Mouse (Mus musculus) forebrain, embryonic 14.5 days (tissue): ENCODE measurements at regions not wholly inside any gene's neighbourhood (a gene's known extent, or its start where the extent isn't known, plus 50 kb on each side); places are given as distances from the start of the nearest gene placed in this dataset.
A peak's percentile ranks its signal among the peaks of the same experiment; 100 is the strongest.

Experiments
- ATAC-seq: fragments of 200-750 bp; cut with Nextera tagmentation; 2 replicates; pipeline ENCODE4 v1.8.0; 2017; ENCODE audit warnings: mild to moderate bottlenecking, moderate library complexity
- DNase-seq: peaks from one replicate; pipeline ENCODE4 v3.0.0-alpha.2; 2015; ENCODE audit warnings: low spot score
- H3K27ac ChIP-seq: fragments of 300-500 bp; sonication (generic); 2 replicates; pipeline ENCODE4 v1.5.1; 2014; ENCODE audit warnings: low read depth, mild to moderate bottlenecking, control low read depth, low read length, moderate library complexity
- H3K27me3 ChIP-seq: fragments of 300-500 bp; sonication (generic); replicated peaks from 2 replicates; pipeline ENCODE4 v1.6.1; 2014; ENCODE audit warnings: low read length, control low read depth, mixed read lengths; ENCODE audit not compliant: control insufficient read depth, insufficient read depth
- H3K36me3 ChIP-seq: fragments of 300-500 bp; sonication (generic); 2 replicates; pipeline ENCODE4 v1.6.1; 2014; ENCODE audit warnings: low read length, control low read depth; ENCODE audit not compliant: control insufficient read depth, insufficient read depth
- H3K4me1 ChIP-seq: fragments of 300-500 bp; sonication (generic); 2 replicates; pipeline ENCODE4 v1.6.1; 2014; ENCODE audit warnings: antibody characterized with exemption, low read length, control low read depth; ENCODE audit not compliant: control insufficient read depth, insufficient read depth
- H3K4me2 ChIP-seq: fragments of 300-500 bp; sonication (generic); 2 replicates; pipeline ENCODE4 v1.6.1; 2014; ENCODE audit warnings: mild to moderate bottlenecking, control low read depth, low read length
- H3K4me3 ChIP-seq: fragments of 300-500 bp; sonication (generic); 2 replicates; pipeline ENCODE4 v1.5.1; 2014; ENCODE audit warnings: low read depth, low read length, control low read depth
- H3K9ac ChIP-seq: fragments of 300-500 bp; sonication (generic); 2 replicates; pipeline ENCODE4 v1.6.1; 2014; ENCODE audit warnings: mild to moderate bottlenecking, low read length, control low read depth, moderate library complexity
- H3K9me3 ChIP-seq: fragments of 300-500 bp; sonication (generic); replicated peaks from 2 replicates; pipeline ENCODE4 v1.6.1; 2016; ENCODE audit warnings: low read length, control low read depth, mixed read lengths; ENCODE audit not compliant: control insufficient read depth
- WGBS: fragments of 180-500 bp; shearing (Covaris S2); extraction: QIAGEN DNeasy Blood & Tissue Kit; methylation state at CpG from one replicate; pipeline ENCODE4 v1.1.7; 2014; 5-methylcytosine and 5-hydroxymethylcytosine counted together

- Histone ChIP-seq H3K4me1 (no peaks in the 10 kb centered on the region), H3K9me3 (no peaks in the 10 kb centered on the region), H3K36me3 (no peaks in the 10 kb centered on the region), H3K4me3 (no peak overlapping the region), H3K9ac (no peak overlapping the region), H3K4me2 (no peak overlapping the region), H3K27me3 (no peaks in the 10 kb centered on the region), H3K27ac (no peak overlapping the region)
- 90% methylated on average over 9 of the region's 9 CpGs for WGBS
- DNase-seq (no peak), ATAC-seq (no peak)
Measured at GRCm38 (mm10) chr3:128613657-128614056, 586.0 kb upstream of the Pitx2 start.

DNA sequence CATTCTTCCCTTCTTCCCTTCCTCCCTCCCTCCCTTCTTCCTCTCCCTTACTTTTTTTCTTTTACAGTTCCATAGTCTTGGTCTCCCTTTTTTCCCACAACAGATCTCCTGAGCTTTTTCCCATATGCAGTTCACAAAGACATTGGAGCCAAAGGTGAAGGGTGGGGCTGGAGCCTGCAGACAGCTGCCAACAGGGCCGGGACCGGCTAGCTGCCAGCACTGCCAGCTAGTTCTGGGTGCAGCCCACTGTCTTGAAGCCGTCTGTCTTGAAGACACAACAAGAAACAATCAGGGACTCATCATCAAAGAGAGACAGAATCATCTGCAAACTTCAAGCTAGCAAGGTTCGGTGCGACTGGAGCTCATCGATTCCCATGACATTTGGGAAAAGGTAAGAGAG, 588.9 kb upstream of the Pitx2 start:
- DNase-seq = no peak
- 88% methylated on average over 6 of the region's 6 CpGs for WGBS
- Histone ChIP-seq H3K4me1 (no peaks in the 10 kb centered on the region), H3K9ac (no peak overlapping the region), H3K4me2 (no peak overlapping the region), H3K27ac (no peak overlapping the region), H3K36me3 (no peaks in the 10 kb centered on the region), H3K9me3 (no peaks in the 10 kb centered on the region), H3K27me3 (no peaks in the 10 kb centered on the region), H3K4me3 (no peak overlapping the region)
- ATAC-seq = no peak

DNA sequence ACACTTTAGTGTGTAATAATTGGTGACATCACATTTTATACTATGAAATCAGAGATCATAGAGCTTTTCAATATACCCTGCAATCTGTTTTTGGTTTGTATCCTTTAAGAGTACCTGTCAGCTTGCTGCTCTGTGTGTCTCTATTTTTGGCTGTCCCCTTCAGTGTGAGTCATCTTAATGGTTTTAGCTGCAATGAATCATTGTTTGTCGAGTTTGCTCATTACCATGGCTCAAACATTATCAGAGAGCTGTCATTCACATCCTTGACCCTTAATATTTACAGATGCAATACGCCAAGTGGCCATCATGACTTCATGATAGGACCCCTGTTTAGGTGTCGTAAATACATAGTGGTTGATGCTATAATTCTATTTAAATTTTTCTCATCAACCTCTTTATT, 591.0 kb upstream of the Pitx2 start:
- no peak for DNase-seq
- no peak for ATAC-seq
- Histone ChIP-seq H3K27me3 (no peaks in the 10 kb centered on the region), H3K4me2 (no peak overlapping the region), H3K4me3 (no peak overlapping the region), H3K27ac (no peak overlapping the region), H3K4me1 (no peaks in the 10 kb centered on the region), H3K9ac (no peak overlapping the region), H3K36me3 (no peaks in the 10 kb centered on the region), H3K9me3 (no peaks in the 10 kb centered on the region)
- 76% methylated on average over 3 of the region's 3 CpGs for WGBS

GRCm38 (mm10) chr3:128575339-128576129, 624.1 kb upstream of the Pitx2 start:
- H3K9me3 ChIP-seq = no peaks in the 10 kb centered on the region
- no peak for DNase-seq
- no peaks in the 10 kb centered on the region for H3K4me1 ChIP-seq
- no peak overlapping the region for H3K4me2 ChIP-seq
- H3K4me3 ChIP-seq = no peak overlapping the region
- WGBS = 78% methylated on average over 2 of the region's 2 CpGs
- no peaks in the 10 kb centered on the region for H3K27me3 ChIP-seq
- no peaks in the 10 kb centered on the region for H3K36me3 ChIP-seq
- no peak for ATAC-seq
- H3K9ac ChIP-seq = no peak overlapping the region
- H3K27ac ChIP-seq = no peak overlapping the region

DNA sequence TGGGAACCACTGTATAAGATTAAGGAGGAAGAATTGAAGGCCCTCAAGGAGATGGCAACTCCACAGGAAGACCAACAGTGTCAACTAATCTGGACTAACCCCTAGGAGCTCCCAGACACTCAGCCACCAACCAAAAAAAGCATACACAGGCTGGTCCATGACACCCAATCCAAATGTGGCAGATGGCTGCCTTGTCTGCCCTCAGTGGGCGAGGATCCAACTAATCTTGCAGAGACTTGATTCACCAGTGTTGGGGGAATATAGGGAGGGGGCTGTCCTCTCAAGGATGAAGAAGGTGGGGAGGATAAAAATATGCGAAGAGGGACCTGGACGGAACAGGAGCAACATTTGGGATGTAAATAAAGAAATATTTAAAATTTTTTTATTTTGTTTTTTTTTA, 629.1 kb upstream of the Pitx2 start:
- no peak overlapping the region for H3K4me3 ChIP-seq
- H3K4me2 ChIP-seq = no peak overlapping the region
- 88% methylated on average over 3 of the region's 3 CpGs for WGBS
- H3K27me3 ChIP-seq = no peaks in the 10 kb centered on the region
- no peak overlapping the region for H3K9ac ChIP-seq
- no peaks in the 10 kb centered on the region for H3K9me3 ChIP-seq
- no peaks in the 10 kb centered on the region for H3K4me1 ChIP-seq
- no peak for DNase-seq
- H3K27ac ChIP-seq = no peak overlapping the region
- no peaks in the 10 kb centered on the region for H3K36me3 ChIP-seq
- no peak for ATAC-seq

- ATAC-seq (no peak), DNase-seq (no peak)
- Histone ChIP-seq H3K4me1 (no peaks in the 10 kb centered on the region), H3K9ac (no peak overlapping the region), H3K4me2 (no peak overlapping the region), H3K27me3 (no peaks in the 10 kb centered on the region), H3K9me3 (no peaks in the 10 kb centered on the region), H3K4me3 (no peak overlapping the region), H3K36me3 (no peaks in the 10 kb centered on the region), H3K27ac (no peak overlapping the region)
- WGBS = 77% methylated on average over 8 of the region's 8 CpGs
Measured at GRCm38 (mm10) chr3:128565386-128565785, 634.3 kb upstream of the Pitx2 start.

DNA sequence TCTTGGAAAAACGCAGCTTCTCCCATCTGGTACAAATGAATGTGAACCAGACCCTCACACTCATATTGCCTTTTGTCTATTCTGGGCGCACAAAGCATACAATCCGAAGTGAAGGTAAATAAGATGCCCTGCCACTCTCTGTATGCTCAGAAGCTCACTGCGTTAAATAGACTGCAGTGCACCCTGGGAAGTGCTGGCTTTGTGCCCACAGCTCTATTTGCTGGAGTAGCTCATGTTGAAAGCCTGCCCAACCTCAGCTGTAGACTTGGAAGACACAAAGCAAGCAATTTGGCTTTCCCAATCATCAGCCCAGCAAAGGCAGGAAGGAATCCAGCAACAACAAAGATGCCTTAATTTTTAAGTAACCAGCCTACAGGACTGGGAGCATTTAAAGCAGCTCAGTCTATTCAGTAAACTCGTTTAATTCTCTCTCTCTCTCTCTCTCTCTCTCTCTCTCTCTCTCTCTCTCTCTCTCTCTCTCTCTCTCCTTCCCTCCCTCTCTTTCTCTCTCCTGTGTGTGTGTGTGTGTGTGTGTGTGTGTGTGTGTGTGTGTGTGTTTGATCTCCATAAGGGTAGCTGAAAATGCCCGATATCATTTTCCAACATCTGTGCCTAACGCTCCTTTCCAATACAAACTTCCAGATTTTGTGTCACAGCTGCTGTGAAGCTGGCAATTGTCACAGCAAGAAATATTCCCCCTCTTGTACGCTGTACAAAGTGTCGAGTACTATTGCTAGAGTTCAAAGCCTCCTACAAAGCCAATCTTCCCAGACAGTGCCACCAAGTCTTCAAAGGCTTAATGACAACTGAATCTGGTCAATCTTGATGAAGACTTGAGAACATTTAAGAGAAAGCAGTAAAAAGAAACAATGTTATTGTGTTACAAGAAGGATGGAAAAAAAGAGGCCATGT, 650.5 kb upstream of the Fam241a start:
- Histone ChIP-seq H3K36me3 (no peaks in the 10 kb centered on the region), H3K4me2 (peak overlapping the region; percentile 28; the same call in 1 of the 2 replicates), H3K9me3 (no peaks in the 10 kb centered on the region), H3K9ac (no peak overlapping the region), H3K27me3 (no peaks in the 10 kb centered on the region), H3K4me3 (no peak overlapping the region), H3K27ac (peak overlapping the region; percentile 84), H3K4me1 (peaks cover 13% of the 10 kb centered on the region)
- WGBS = 8% methylated on average over 9 of the region's 9 CpGs
- DNase-seq (peak; percentile 99), ATAC-seq (peak; percentile 99)

GRCm38 (mm10) chr3:128525427-128525826, 629.3 kb upstream of the Fam241a start:
- H3K27ac ChIP-seq = no peak overlapping the region
- H3K9ac ChIP-seq = no peak overlapping the region
- H3K4me2 ChIP-seq = no peak overlapping the region
- H3K9me3 ChIP-seq = no peaks in the 10 kb centered on the region
- no peaks in the 10 kb centered on the region for H3K27me3 ChIP-seq
- H3K4me1 ChIP-seq = peaks cover 2% of the 10 kb centered on the region; the same call in 1 of the 2 replicates
- DNase-seq (no peak), ATAC-seq (no peak)
- no peaks in the 10 kb centered on the region for H3K36me3 ChIP-seq
- no peak overlapping the region for H3K4me3 ChIP-seq
- WGBS = 47% methylated on average over 4 of the region's 4 CpGs

DNA sequence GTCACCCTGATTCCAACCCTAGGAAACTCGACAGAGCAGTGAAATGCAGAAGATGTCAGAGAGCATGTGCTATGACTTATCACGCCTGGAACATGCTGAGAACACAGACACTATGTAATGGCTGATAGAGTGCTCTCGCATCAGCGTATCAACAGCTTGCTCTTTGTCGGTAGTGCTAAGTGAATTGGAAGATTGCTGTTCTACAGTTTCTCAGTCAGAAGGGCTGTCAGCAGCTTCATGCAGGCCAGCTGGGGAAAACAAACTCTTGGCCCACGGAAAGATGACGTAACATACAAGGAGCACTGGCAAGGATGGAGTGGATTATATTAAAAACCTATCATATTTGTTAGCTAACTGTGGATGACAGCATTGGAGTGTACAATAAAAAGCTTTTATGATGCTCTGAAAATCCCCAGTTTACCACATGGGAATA, 624.6 kb upstream of the Fam241a start:
- 38% methylated on average over 7 of the region's 7 CpGs for WGBS
- DNase-seq = peak; percentile 90
- no peak overlapping the region for H3K4me3 ChIP-seq

More for the DNA sequence above, 624.6 kb upstream of the Fam241a start:
- Histone ChIP-seq H3K36me3 (no peaks in the 10 kb centered on the region), H3K9me3 (no peaks in the 10 kb centered on the region), H3K4me2 (peak overlapping the region; percentile 44), H3K4me1 (peaks cover 16% of the 10 kb centered on the region), H3K27ac (peak overlapping the region; percentile 55; the same call in 1 of the 2 replicates), H3K27me3 (no peaks in the 10 kb centered on the region), H3K9ac (no peak overlapping the region)
- ATAC-seq = peak; percentile 93
